Comparison of ENCODE assay signal across 10 mouse cellular contexts in the genomic region with DNA sequence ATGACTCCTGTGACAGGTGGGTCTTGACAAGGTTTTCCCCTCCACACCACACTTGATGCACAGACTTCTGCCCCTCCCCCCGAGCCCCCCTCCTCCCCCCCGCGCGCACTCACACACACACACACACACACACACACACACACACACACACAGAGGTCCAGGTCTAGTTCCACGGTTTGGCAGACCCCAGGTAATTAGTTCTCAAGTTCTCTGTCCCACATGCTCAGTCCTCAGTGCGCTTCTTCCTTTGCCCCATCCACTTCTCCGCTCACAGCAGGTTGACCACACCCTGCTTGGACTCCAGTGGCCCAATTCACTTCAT. TPM values are rescaled to one million over a fixed set of nuclear protein-coding genes. Genes with fewer than 3 reads are reported as not detected.
DNase-seq lines count a peak whose midpoint lies in the region; ATAC-seq and TF ChIP-seq lines count a peak whose summit lies in the region.
"Had no signal": no experiment of that assay in that cellular context is flagged by ENCODE, and none has a peak within 500 bp of the region (broad histone marks: within the 10 kb centered on the region; RNA-seq: fewer than 3 reads in every experiment).

No protein-coding gene starts in this region.

- intact Hi-C loops in gastrocnemius, postnatal 14 days (cut with DNase I; ENCODE audit: low total_unique reads), result no loop called here

- H3K27ac ChIP-seq in heart, postnatal 0 days (ENCODE audit: low read depth), result no peak overlapping the region
- H3K27ac ChIP-seq in hindbrain, embryonic 12.5 days, result no peak overlapping the region
- H3K27ac ChIP-seq in midbrain, embryonic 10.5 days (replicated peaks), result peak overlapping the region; percentile 90

- H3K4me3 ChIP-seq in heart, postnatal 0 days (ENCODE audit: low read depth, low read length), result peak overlapping the region; percentile 51
- peak overlapping the region; percentile 44 for H3K4me3 ChIP-seq in hindbrain, embryonic 12.5 days
- peak overlapping the region; percentile 67 for H3K4me3 ChIP-seq in midbrain, embryonic 10.5 days
- no peak overlapping the region for H3K4me3 ChIP-seq in lung, adult 2 months (replicated peaks; ENCODE audit: extremely low read depth, low read depth, low read length)

- TF ChIP-seq EP300 in heart, postnatal 0 days (IDR thresholded peaks at IDR 0.05; ENCODE audit: low read depth), result no peak

- TF ChIP-seq CTCF in heart, postnatal 0 days (IDR thresholded peaks at IDR 0.05; ENCODE audit: low read depth), result no peak
- TF ChIP-seq CTCF in lung, adult 2 months (IDR thresholded peaks at IDR 0.05; ENCODE audit: insufficient read depth, low read length), result no peak

- 54% methylated on average over 7 of the region's 7 CpGs for WGBS in heart, postnatal 0 days
- WGBS in hindbrain, embryonic 12.5 days, result 32% methylated on average over 7 of the region's 7 CpGs
- WGBS in midbrain, embryonic 10.5 days, result 26% methylated on average over 5 of the region's 7 CpGs
- 33% methylated on average over 7 of the region's 7 CpGs for WGBS in lung, adult 2 months

- H3K4me2 ChIP-seq in heart, postnatal 0 days (ENCODE audit: low read depth, low read length), result peak overlapping the region; percentile 97
- H3K4me2 ChIP-seq in hindbrain, embryonic 12.5 days (replicated peaks), result peak overlapping the region; percentile 85

- no peaks in the 10 kb centered on the region for H3K36me3 ChIP-seq in heart, postnatal 0 days (replicated peaks; ENCODE audit: control insufficient read depth, insufficient read depth, low read length)
- no peaks in the 10 kb centered on the region for H3K36me3 ChIP-seq in hindbrain, embryonic 12.5 days
- no peaks in the 10 kb centered on the region for H3K36me3 ChIP-seq in midbrain, embryonic 10.5 days
- H3K36me3 ChIP-seq: G1E had no signal

- ATAC-seq in heart, postnatal 0 days (ENCODE audit: insufficient read depth, low read depth), result no peak
- ATAC-seq in hindbrain, embryonic 12.5 days (ENCODE audit: low FRiP score), result 0 out of 2 replicates have a peak, but pooled peaks have one; percentile 19

- no peaks in the 10 kb centered on the region for H3K9me3 ChIP-seq in heart, postnatal 0 days (replicated peaks; ENCODE audit: control insufficient read depth, low read length)
- no peaks in the 10 kb centered on the region for H3K9me3 ChIP-seq in hindbrain, embryonic 12.5 days (replicated peaks)
- H3K9me3 ChIP-seq in midbrain, embryonic 10.5 days (replicated peaks), result no peaks in the 10 kb centered on the region
- H3K9me3 ChIP-seq: G1E had no signal

- DNase-seq in heart, postnatal 0 days (ENCODE audit: low spot score), result no peak
- DNase-seq in heart, adult 11 months, result no peak
- DNase-seq in ZHBTc4 (ENCODE audit: low read depth, low spot score), result peak; percentile 16
- no peak for DNase-seq in midbrain, embryonic 10.5 days (ENCODE audit: low spot score)
- no peak for DNase-seq in natural killer cell, adult 2 months (ENCODE audit: low spot score in 2 of 2)
- no peak for DNase-seq in gastrocnemius, postnatal 14 days
- DNase-seq in lung, adult 2 months, result no peak
- DNase-seq: heart, adult 18-20 months had no signal

- peaks cover 9% of the 10 kb centered on the region for H3K4me1 ChIP-seq in heart, postnatal 0 days (ENCODE audit: control insufficient read depth, insufficient read depth)
- peaks cover 12% of the 10 kb centered on the region for H3K4me1 ChIP-seq in hindbrain, embryonic 12.5 days
- H3K4me1 ChIP-seq in midbrain, embryonic 10.5 days, result peaks cover 26% of the 10 kb centered on the region
- H3K4me1 ChIP-seq in lung, adult 2 months (ENCODE audit: control insufficient read depth, insufficient read depth, low read length), result no peaks in the 10 kb centered on the region

- no peaks in the 10 kb centered on the region for H3K27me3 ChIP-seq in heart, postnatal 0 days (ENCODE audit: control insufficient read depth, insufficient read depth, low read length)
- H3K27me3 ChIP-seq in hindbrain, embryonic 12.5 days, result peaks cover 8% of the 10 kb centered on the region; the same call in 1 of the 2 replicates
- H3K27me3 ChIP-seq in midbrain, embryonic 10.5 days (ENCODE audit: low read depth, poor library complexity, severe bottlenecking), result peaks cover 53% of the 10 kb centered on the region

- no peak for TF ChIP-seq POLR2A in lung, adult 2 months (IDR thresholded peaks at IDR 0.05; ENCODE audit: borderline replicate concordance, extremely low read depth, low read depth, low read length)

- H3K9ac ChIP-seq in heart, postnatal 0 days (replicated peaks; ENCODE audit: low read depth, low read length), result peak overlapping the region; percentile 50; the same call in 1 of the 2 replicates
- H3K9ac ChIP-seq in hindbrain, embryonic 12.5 days, result peak overlapping the region; percentile 58

RNA-seq across cellular contexts. Expression of gene Rnaseh2b, which starts 0.3 kb away (rescaled TPM):
- 23.8 and 23.9 TPM in 2 replicates for total RNA-seq in heart, postnatal 0 days (2014; rRNA removed; ENCODE audit: low replicate concordance)
- polyA plus RNA-seq in heart, postnatal 0 days (2015; fragmentation: Nextera tagmentation; extraction: Ambion mirVana), result 38.0 and 40.5 TPM in 2 replicates
- 37.4 and 43.9 TPM in 2 replicates for polyA plus RNA-seq in hindbrain, embryonic 12.5 days (2016; fragmentation: Nextera tagmentation; extraction: Ambion mirVana)
- polyA plus RNA-seq in midbrain, embryonic 10.5 days (2016; fragmentation: Nextera tagmentation; extraction: Ambion mirVana), result 65.0 and 76.1 TPM in 2 replicates
- total RNA-seq in gastrocnemius, postnatal 14 days (2021), result 1 to 10 TPM; 4.3 to 5.6 TPM
- 2.0 and 2.6 TPM in 2 replicates for polyA plus RNA-seq in lung, adult 2 months (2012; rRNA removed)

RNA-seq across cellular contexts. Expression of gene Dleu7, which starts 0.7 kb away (rescaled TPM):
- total RNA-seq in heart, postnatal 0 days (2014; rRNA removed; ENCODE audit: low replicate concordance), result 0.65 TPM in 1 of 2 replicates, not detected in the other
- 0.16 and 0.23 TPM in 2 replicates for polyA plus RNA-seq in heart, postnatal 0 days (2015; fragmentation: Nextera tagmentation; extraction: Ambion mirVana)
- 1.6 and 2.5 TPM in 2 replicates for polyA plus RNA-seq in hindbrain, embryonic 12.5 days (2016; fragmentation: Nextera tagmentation; extraction: Ambion mirVana)
- 4.1 and 4.6 TPM in 2 replicates for polyA plus RNA-seq in midbrain, embryonic 10.5 days (2016; fragmentation: Nextera tagmentation; extraction: Ambion mirVana)
- total RNA-seq in gastrocnemius, postnatal 14 days (2021), result not detected
- not detected in 2 replicates for polyA plus RNA-seq in lung, adult 2 months (2012; rRNA removed)
- total RNA-seq: G1E; heart, adult 18-20 months had no signal
- polyA plus RNA-seq: G1E had no signal

Comparison
In these comparisons a context has a peak if more than half of its experiments do, and no peak if none do; other contexts are left out.
1. RNA of gene Rnaseh2b, which starts 0.3 kb away (polyA plus RNA-seq): 65.0 to 76.1 TPM in midbrain, embryonic 10.5 days, 38.0 to 40.5 TPM in heart, postnatal 0 days and 37.4 to 43.9 TPM in hindbrain, embryonic 12.5 days; 2.0 to 2.6 TPM in lung, adult 2 months; every median in the first group is over 10 times any median in the second.